Mouse (Mus musculus) neural tube, embryonic 12.5 days (tissue): ENCODE measurements at regions not wholly inside any gene's neighbourhood (a gene's known extent, or its start where the extent isn't known, plus 50 kb on each side); places are given as distances from the start of the nearest gene placed in this dataset.

Source experiments
- ATAC-seq: fragments of 200-750 bp; cut with Nextera tagmentation; 2 replicates; pipeline ENCODE4 v1.8.0; 2017; ENCODE audit warnings: low read depth, mild to moderate bottlenecking, moderate TSS enrichment, moderate library complexity; ENCODE audit not compliant: low FRiP score
- H3K27ac ChIP-seq: fragments of 300-500 bp; sonication (generic); 2 replicates; pipeline ENCODE4 v1.5.1; 2016
- H3K27me3 ChIP-seq: fragments of 300-500 bp; sonication (generic); replicated peaks from 2 replicates; pipeline ENCODE4 v1.6.1; 2016; ENCODE audit warnings: mild to moderate bottlenecking
- H3K36me3 ChIP-seq: fragments of 300-500 bp; sonication (generic); 2 replicates; pipeline ENCODE4 v1.6.1; 2016; ENCODE audit warnings: mild to moderate bottlenecking
- H3K4me1 ChIP-seq: fragments of 300-500 bp; sonication (generic); 2 replicates; pipeline ENCODE4 v1.6.1; 2016
- H3K4me2 ChIP-seq: fragments of 300-500 bp; sonication (generic); replicated peaks from 2 replicates; pipeline ENCODE4 v1.6.1; 2016; ENCODE audit warnings: mild to moderate bottlenecking
- H3K4me3 ChIP-seq: fragments of 300-500 bp; sonication (generic); 2 replicates; pipeline ENCODE4 v1.5.1; 2016
- H3K9ac ChIP-seq: fragments of 300-500 bp; sonication (generic); 2 replicates; pipeline ENCODE4 v1.6.1; 2016; ENCODE audit warnings: mild to moderate bottlenecking
- H3K9me3 ChIP-seq: fragments of 300-500 bp; sonication (generic); 2 replicates; pipeline ENCODE4 v1.6.1; 2016; ENCODE audit warnings: mild to moderate bottlenecking
- WGBS: fragments of 180-500 bp; shearing (Covaris S2); methylation state at CpG from one replicate; pipeline ENCODE4 v1.1.7; 2016; 5-methylcytosine and 5-hydroxymethylcytosine counted together

- ATAC-seq: no peak
- H3K9ac ChIP-seq: no peak overlapping the region
- WGBS: 90% methylated on average over 7 of the region's 7 CpGs
- no peak overlapping the region for H3K4me2 ChIP-seq
- no peak overlapping the region for H3K27ac ChIP-seq
- no peaks in the 10 kb centered on the region for H3K9me3 ChIP-seq
- H3K27me3 ChIP-seq: no peaks in the 10 kb centered on the region
- no peaks in the 10 kb centered on the region for H3K4me1 ChIP-seq
- H3K36me3 ChIP-seq: no peaks in the 10 kb centered on the region
- H3K4me3 ChIP-seq: no peak overlapping the region
Measured at GRCm38 (mm10) chr2:160256251-160256650, 77.7 kb downstream of the Gm826 start.

- Histone ChIP-seq H3K27me3 (no peaks in the 10 kb centered on the region), H3K9ac (no peak overlapping the region), H3K36me3 (no peaks in the 10 kb centered on the region), H3K4me2 (no peak overlapping the region), H3K4me3 (no peak overlapping the region), H3K4me1 (peaks cover 11% of the 10 kb centered on the region), H3K27ac (no peak overlapping the region), H3K9me3 (no peaks in the 10 kb centered on the region)
- no peak for ATAC-seq
- 90% methylated on average over 3 of the region's 3 CpGs for WGBS
Measured at GRCm38 (mm10) chr2:160250228-160250627, 83.7 kb downstream of the Gm826 start.

GRCm38 (mm10) chr2:160249104-160250093, 84.6 kb downstream of the Gm826 start:
- WGBS: 67% methylated on average over 9 of the region's 9 CpGs
- Histone ChIP-seq H3K9ac (no peak overlapping the region), H3K9me3 (no peaks in the 10 kb centered on the region), H3K4me3 (no peak overlapping the region), H3K27ac (no peak overlapping the region), H3K4me1 (peaks cover 11% of the 10 kb centered on the region), H3K4me2 (no peak overlapping the region), H3K27me3 (no peaks in the 10 kb centered on the region), H3K36me3 (no peaks in the 10 kb centered on the region)
- peak; percentile 66; the same call in 1 of the 2 replicates for ATAC-seq

- Histone ChIP-seq H3K36me3 (no peaks in the 10 kb centered on the region), H3K27ac (no peak overlapping the region), H3K27me3 (no peaks in the 10 kb centered on the region), H3K4me1 (peaks cover 11% of the 10 kb centered on the region), H3K4me2 (no peak overlapping the region), H3K9me3 (no peaks in the 10 kb centered on the region), H3K4me3 (no peak overlapping the region), H3K9ac (no peak overlapping the region)
- no peak for ATAC-seq
- WGBS: 91% methylated on average over 6 of the region's 6 CpGs
Measured at GRCm38 (mm10) chr2:160247286-160247685, 86.7 kb downstream of the Gm826 start.

GRCm38 (mm10) chr2:160246356-160246755, 87.6 kb downstream of the Gm826 start:
- no peak overlapping the region for H3K4me3 ChIP-seq
- H3K4me2 ChIP-seq: no peak overlapping the region
- WGBS: 66% methylated on average over 1 of the region's 1 CpGs
- no peaks in the 10 kb centered on the region for H3K9me3 ChIP-seq
- no peak overlapping the region for H3K27ac ChIP-seq
- H3K9ac ChIP-seq: no peak overlapping the region
- H3K36me3 ChIP-seq: no peaks in the 10 kb centered on the region
- no peaks in the 10 kb centered on the region for H3K27me3 ChIP-seq
- peaks cover 11% of the 10 kb centered on the region for H3K4me1 ChIP-seq
- no peak for ATAC-seq

GRCm38 (mm10) chr2:160244866-160245265, 89.1 kb downstream of the Gm826 start:
- Histone ChIP-seq H3K27me3 (no peaks in the 10 kb centered on the region), H3K9me3 (no peaks in the 10 kb centered on the region), H3K9ac (no peak overlapping the region), H3K4me3 (no peak overlapping the region), H3K4me2 (no peak overlapping the region), H3K36me3 (no peaks in the 10 kb centered on the region), H3K27ac (no peak overlapping the region), H3K4me1 (peaks cover 11% of the 10 kb centered on the region)
- ATAC-seq: no peak
- WGBS: 19% methylated on average over 7 of the region's 7 CpGs

DNA sequence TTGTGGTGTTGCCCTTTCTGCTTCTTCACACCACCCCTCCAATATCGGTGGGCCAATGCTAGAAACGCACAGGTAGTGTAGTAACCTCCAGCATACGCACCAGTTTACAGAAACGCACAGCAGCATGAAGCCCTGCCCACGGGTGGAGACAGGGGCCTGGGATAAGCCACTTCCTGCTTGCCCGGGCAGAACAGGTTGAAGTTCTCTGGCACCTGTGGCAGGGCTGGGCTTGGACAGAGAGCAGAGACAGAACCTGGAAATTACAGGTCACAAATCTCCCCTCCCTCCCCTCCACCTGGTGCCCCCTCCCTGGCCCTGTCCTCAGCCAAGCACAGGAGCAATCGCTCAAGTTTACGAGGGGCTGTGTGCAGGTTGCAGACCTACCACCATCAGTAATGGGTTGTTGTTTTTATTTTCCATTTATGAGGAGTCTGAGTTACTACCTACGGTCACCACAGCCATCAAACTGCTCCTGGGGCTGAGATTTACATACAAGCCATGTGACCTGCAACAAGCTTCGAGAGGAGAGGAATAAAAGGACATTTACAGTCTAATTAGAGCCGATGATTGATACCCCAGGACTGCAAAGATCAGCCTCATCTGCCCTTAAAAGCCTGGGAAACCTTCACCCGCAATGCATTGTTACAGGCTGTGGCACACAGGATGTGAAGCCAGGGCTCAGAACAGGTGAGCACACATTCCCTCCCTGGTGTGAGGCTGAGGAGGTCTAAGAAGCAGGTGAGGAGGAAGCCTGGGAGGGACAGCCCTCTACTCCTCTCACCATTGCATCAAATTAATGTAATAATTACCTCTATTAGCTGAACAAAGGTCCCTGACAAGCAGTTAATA, 93.2 kb downstream of the Gm826 start:
- Histone ChIP-seq H3K9ac (no peak overlapping the region), H3K27ac (no peak overlapping the region), H3K36me3 (no peaks in the 10 kb centered on the region), H3K9me3 (no peaks in the 10 kb centered on the region), H3K27me3 (no peaks in the 10 kb centered on the region), H3K4me1 (no peaks in the 10 kb centered on the region), H3K4me2 (no peak overlapping the region), H3K4me3 (no peak overlapping the region)
- 56% methylated on average over 12 of the region's 12 CpGs for WGBS
- ATAC-seq: no peak

DNA sequence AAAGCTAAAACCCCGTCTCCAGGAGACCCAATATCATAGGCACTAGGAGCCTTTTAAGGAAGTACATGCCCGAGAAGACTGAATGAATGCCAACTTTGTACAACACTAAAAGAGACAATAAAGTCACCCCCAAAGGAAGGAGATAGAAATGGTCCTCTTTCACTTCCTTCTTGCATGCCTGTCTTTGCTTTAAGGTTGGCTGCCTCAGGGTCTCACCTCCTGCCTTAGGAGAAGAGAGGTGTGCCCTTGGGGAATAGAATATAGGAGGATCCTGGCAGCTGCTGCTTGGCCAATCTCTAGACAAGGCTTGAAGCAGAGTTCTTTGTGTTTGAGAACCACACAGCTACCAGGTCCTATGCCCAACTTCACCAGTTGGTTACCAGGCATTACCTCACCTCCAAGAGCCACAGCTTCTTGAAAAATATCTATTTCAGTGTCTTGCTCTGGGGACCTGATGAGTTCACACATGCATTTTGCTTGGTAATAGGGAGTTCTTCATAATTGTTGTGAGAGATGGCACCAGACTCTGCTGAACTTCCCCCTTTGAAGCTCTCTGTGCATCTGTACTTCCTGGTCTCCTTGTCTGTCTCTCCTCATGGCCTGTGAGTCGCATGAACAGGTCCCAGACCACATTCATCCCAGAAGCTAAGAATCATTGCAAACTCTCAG, 96.4 kb downstream of the Gm826 start:
- WGBS: 84% methylated on average over 3 of the region's 3 CpGs

DNA sequence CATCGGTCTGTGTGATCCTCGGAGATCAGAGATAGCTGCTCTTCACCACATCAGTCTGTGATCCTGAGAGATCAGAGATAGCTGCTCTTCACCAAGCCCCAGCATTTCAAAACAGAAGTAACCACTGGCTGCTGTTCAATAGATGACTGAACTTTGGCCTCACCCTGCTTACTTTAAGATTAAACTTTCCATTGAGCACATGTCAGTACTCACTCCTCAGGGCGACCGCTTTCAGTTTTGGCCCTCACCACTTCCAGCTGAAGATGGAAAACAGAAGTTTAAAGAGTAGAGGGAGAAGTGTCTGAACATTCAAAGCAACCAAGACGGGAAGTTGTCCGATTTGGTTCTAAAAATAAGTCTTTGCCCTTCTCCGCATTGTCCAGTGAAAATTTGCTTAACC, 97.2 kb downstream of the Gm826 start:
- 86% methylated on average over 7 of the region's 7 CpGs for whole genome bisulfite sequencing
- no peak overlapping the region for H3K27ac ChIP-seq
- no peak overlapping the region for H3K4me3 ChIP-seq
- H3K4me1 ChIP-seq: no peaks in the 10 kb centered on the region
- no peak overlapping the region for H3K9ac ChIP-seq
- no peaks in the 10 kb centered on the region for H3K36me3 ChIP-seq
- no peak for ATAC-seq
- H3K4me2 ChIP-seq: no peak overlapping the region
- H3K9me3 ChIP-seq: no peaks in the 10 kb centered on the region
- no peaks in the 10 kb centered on the region for H3K27me3 ChIP-seq

More for the DNA sequence above, 96.4 kb downstream of the Gm826 start:
- H3K9ac ChIP-seq: no peak overlapping the region
- H3K9me3 ChIP-seq: no peaks in the 10 kb centered on the region
- no peak for ATAC-seq
- no peak overlapping the region for H3K4me2 ChIP-seq
- no peak overlapping the region for H3K4me3 ChIP-seq
- H3K27me3 ChIP-seq: no peaks in the 10 kb centered on the region
- no peaks in the 10 kb centered on the region for H3K36me3 ChIP-seq
- no peaks in the 10 kb centered on the region for H3K4me1 ChIP-seq
- no peak overlapping the region for H3K27ac ChIP-seq

- no peaks in the 10 kb centered on the region for H3K9me3 ChIP-seq
- no peaks in the 10 kb centered on the region for H3K36me3 ChIP-seq
- no peak overlapping the region for H3K27ac ChIP-seq
- no peak overlapping the region for H3K4me3 ChIP-seq
- no peaks in the 10 kb centered on the region for H3K27me3 ChIP-seq
- H3K4me1 ChIP-seq: no peaks in the 10 kb centered on the region
- 75% methylated on average over 8 of the region's 8 CpGs for WGBS
- no peak overlapping the region for H3K9ac ChIP-seq
- ATAC-seq: no peak
- H3K4me2 ChIP-seq: no peak overlapping the region
Measured at GRCm38 (mm10) chr2:160230786-160231185, 103.2 kb downstream of the Gm826 start.

DNA sequence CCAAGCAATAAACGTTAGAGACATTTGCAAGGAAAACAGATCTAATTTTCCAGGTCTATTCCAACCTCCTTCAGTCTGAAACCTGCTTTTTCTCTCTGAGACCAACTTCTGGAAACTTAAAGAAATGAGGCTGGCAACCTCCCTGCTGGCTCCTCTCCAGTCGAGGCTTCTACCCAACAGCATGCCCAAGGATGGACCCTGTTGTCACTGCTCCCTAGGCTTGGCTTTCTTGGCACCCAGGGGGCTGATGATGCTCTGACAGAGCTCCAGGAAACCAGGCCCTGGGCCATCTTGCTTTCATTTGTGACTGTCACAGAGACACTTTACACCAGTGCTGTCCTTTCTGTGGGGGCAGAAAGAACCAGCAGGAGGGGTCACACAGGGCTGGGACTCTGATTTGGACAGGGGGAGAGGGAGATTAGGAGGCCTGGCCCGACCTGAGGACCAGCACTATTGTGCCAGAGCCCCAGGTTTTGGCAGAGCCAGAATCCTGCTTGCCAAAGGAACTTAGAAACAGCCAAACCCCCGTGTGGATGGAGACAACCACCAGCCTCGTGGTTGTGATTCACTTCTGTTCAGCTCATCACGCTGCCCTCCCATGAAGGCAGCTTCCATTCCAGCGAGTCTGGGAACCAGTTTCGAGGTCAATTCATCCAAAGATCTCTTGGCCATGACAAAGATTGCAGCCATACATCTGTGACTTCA, 105.5 kb downstream of the Gm826 start:
- Histone ChIP-seq H3K4me2 (no peak overlapping the region), H3K36me3 (no peaks in the 10 kb centered on the region), H3K4me3 (no peak overlapping the region), H3K9me3 (no peaks in the 10 kb centered on the region), H3K9ac (no peak overlapping the region), H3K27me3 (no peaks in the 10 kb centered on the region), H3K4me1 (no peaks in the 10 kb centered on the region), H3K27ac (no peak overlapping the region)
- ATAC-seq: no peak
- WGBS: 73% methylated on average over 8 of the region's 8 CpGs
